Mouse (Mus musculus): Measurements from ENCODE around the gene Frmd4a. TPM values are rescaled to one million over a fixed set of nuclear protein-coding genes. Genes with fewer than 3 reads are reported as not detected.

Frmd4a gene
- polyA plus RNA-seq, 1 experiment from 2014 or later = 57.1 TPM

- H3K4me3 ChIP-seq (replicated peaks) = no peak overlapping the region
- H3K4me2 ChIP-seq (replicated peaks) = no peak overlapping the region
- H3K4me1 ChIP-seq (replicated peaks) = 0 out of 2 replicates have a peak, but pooled peaks cover 5% of the 10 kb centered on the region
- no peaks in the 10 kb centered on the region for H3K36me3 ChIP-seq
- H3K9ac ChIP-seq (replicated peaks) = no peak overlapping the region
- no peak overlapping the region for H3K27ac ChIP-seq
- peak; percentile 86 for ATAC-seq
- no peaks in the 10 kb centered on the region for H3K27me3 ChIP-seq
- no peaks in the 10 kb centered on the region for H3K9me3 ChIP-seq
- WGBS = 53% methylated on average over 7 of the region's 7 CpGs
Measured at GRCm38 (mm10) chr2:4071831-4072230, 54.3 kb downstream of the Frmd4a start.

- Histone ChIP-seq H3K27ac (no peak overlapping the region), H3K4me2 (replicated peaks) (no peak overlapping the region), H3K4me3 (replicated peaks) (no peak overlapping the region), H3K27me3 (no peaks in the 10 kb centered on the region), H3K4me1 (replicated peaks) (0 out of 2 replicates have a peak, but pooled peaks cover 5% of the 10 kb centered on the region), H3K36me3 (no peaks in the 10 kb centered on the region), H3K9me3 (no peaks in the 10 kb centered on the region; the same call in 1 of the 2 replicates), H3K9ac (replicated peaks) (no peak overlapping the region)
- no peak for ATAC-seq
- 62% methylated on average over 6 of the region's 6 CpGs for WGBS
Measured at GRCm38 (mm10) chr2:4083877-4084276, 66.4 kb downstream of the Frmd4a start.

- no peak overlapping the region for H3K4me2 ChIP-seq (replicated peaks)
- H3K4me1 ChIP-seq (replicated peaks) = peaks cover 28% of the 10 kb centered on the region
- H3K9me3 ChIP-seq = no peaks in the 10 kb centered on the region
- H3K36me3 ChIP-seq = no peaks in the 10 kb centered on the region
- 100% methylated on average over 1 of the region's 1 CpGs for WGBS
- H3K9ac ChIP-seq (replicated peaks) = no peak overlapping the region
- no peak for ATAC-seq
- peaks cover 61% of the 10 kb centered on the region for H3K27me3 ChIP-seq
- no peak overlapping the region for H3K27ac ChIP-seq
- no peak overlapping the region for H3K4me3 ChIP-seq (replicated peaks)
Measured at GRCm38 (mm10) chr2:4097601-4098000, 80.1 kb downstream of the Frmd4a start.

GRCm38 (mm10) chr2:4098948-4099776, 81.6 kb downstream of the Frmd4a start:
- 16% methylated on average over 8 of the region's 8 CpGs for WGBS
- H3K27ac ChIP-seq = peak overlapping the region; percentile 68
- peaks cover 64% of the 10 kb centered on the region for H3K27me3 ChIP-seq
- no peaks in the 10 kb centered on the region for H3K36me3 ChIP-seq
- no peak overlapping the region for H3K9ac ChIP-seq (replicated peaks)
- peaks cover 28% of the 10 kb centered on the region for H3K4me1 ChIP-seq (replicated peaks)
- H3K9me3 ChIP-seq = no peaks in the 10 kb centered on the region
- peak; percentile 86 for ATAC-seq
- H3K4me3 ChIP-seq (replicated peaks) = no peak overlapping the region
- H3K4me2 ChIP-seq (replicated peaks) = no peak overlapping the region

GRCm38 (mm10) chr2:4099777-4100104, 82.2 kb downstream of the Frmd4a start:
- no peak overlapping the region for H3K9ac ChIP-seq (replicated peaks)
- peaks cover 59% of the 10 kb centered on the region for H3K27me3 ChIP-seq
- no peaks in the 10 kb centered on the region for H3K9me3 ChIP-seq
- no peaks in the 10 kb centered on the region for H3K36me3 ChIP-seq
- peaks cover 28% of the 10 kb centered on the region for H3K4me1 ChIP-seq (replicated peaks)
- H3K4me3 ChIP-seq (replicated peaks) = no peak overlapping the region
- no peak overlapping the region for H3K4me2 ChIP-seq (replicated peaks)
- peak overlapping the region; percentile 68 for H3K27ac ChIP-seq
- ATAC-seq = no peak; the same call in none of the 2 replicates

- Histone ChIP-seq H3K9ac (replicated peaks) (no peak overlapping the region), H3K36me3 (no peaks in the 10 kb centered on the region), H3K9me3 (no peaks in the 10 kb centered on the region), H3K27me3 (peaks cover 56% of the 10 kb centered on the region), H3K4me2 (replicated peaks) (no peak overlapping the region), H3K4me1 (replicated peaks) (peaks cover 28% of the 10 kb centered on the region), H3K27ac (no peak overlapping the region), H3K4me3 (replicated peaks) (no peak overlapping the region)
- ATAC-seq = no peak
- 69% methylated on average over 2 of the region's 2 CpGs for WGBS
Measured at GRCm38 (mm10) chr2:4101370-4101769, 83.9 kb downstream of the Frmd4a start.

- Histone ChIP-seq H3K36me3 (no peaks in the 10 kb centered on the region), H3K27ac (no peak overlapping the region), H3K4me3 (replicated peaks) (no peak overlapping the region), H3K9me3 (no peaks in the 10 kb centered on the region), H3K27me3 (no peaks in the 10 kb centered on the region), H3K4me1 (replicated peaks) (no peaks in the 10 kb centered on the region), H3K9ac (replicated peaks) (no peak overlapping the region), H3K4me2 (replicated peaks) (no peak overlapping the region)
- 59% methylated on average over 7 of the region's 7 CpGs for WGBS
- ATAC-seq = 0 out of 2 replicates have a peak, but pooled peaks have one; percentile 34
Measured at GRCm38 (mm10) chr2:4113303-4113920, 95.9 kb downstream of the Frmd4a start.

- peak overlapping the region; percentile 62 for H3K27ac ChIP-seq
- H3K36me3 ChIP-seq = no peaks in the 10 kb centered on the region
- no peaks in the 10 kb centered on the region for H3K27me3 ChIP-seq
- H3K9ac ChIP-seq (replicated peaks) = no peak overlapping the region
- no peak overlapping the region for H3K4me3 ChIP-seq (replicated peaks)
- peaks cover 15% of the 10 kb centered on the region for H3K4me1 ChIP-seq (replicated peaks)
- no peak overlapping the region for H3K4me2 ChIP-seq (replicated peaks)
- ATAC-seq = peak; percentile 84
- H3K9me3 ChIP-seq = no peaks in the 10 kb centered on the region
- 57% methylated on average over 9 of the region's 9 CpGs for WGBS
Measured at GRCm38 (mm10) chr2:4119678-4120458, 102.4 kb downstream of the Frmd4a start.

GRCm38 (mm10) chr2:4131216-4131615, 113.7 kb downstream of the Frmd4a start:
- H3K4me3 ChIP-seq (replicated peaks) = no peak overlapping the region
- no peak overlapping the region for H3K4me2 ChIP-seq (replicated peaks)
- no peak for ATAC-seq
- H3K27ac ChIP-seq = no peak overlapping the region
- no peaks in the 10 kb centered on the region for H3K36me3 ChIP-seq
- no peaks in the 10 kb centered on the region for H3K4me1 ChIP-seq (replicated peaks)
- H3K9ac ChIP-seq (replicated peaks) = no peak overlapping the region
- H3K27me3 ChIP-seq = no peaks in the 10 kb centered on the region
- H3K9me3 ChIP-seq = no peaks in the 10 kb centered on the region
- 85% methylated on average over 4 of the region's 4 CpGs for WGBS

GRCm38 (mm10) chr2:4137493-4137892, 120.0 kb downstream of the Frmd4a start:
- Histone ChIP-seq H3K9me3 (no peaks in the 10 kb centered on the region), H3K4me2 (replicated peaks) (no peak overlapping the region), H3K27me3 (no peaks in the 10 kb centered on the region), H3K4me1 (replicated peaks) (peaks cover 11% of the 10 kb centered on the region), H3K4me3 (replicated peaks) (no peak overlapping the region), H3K9ac (replicated peaks) (no peak overlapping the region), H3K36me3 (no peaks in the 10 kb centered on the region), H3K27ac (no peak overlapping the region)
- 78% methylated on average over 3 of the region's 3 CpGs for WGBS
- ATAC-seq = peak; percentile 66; the same call in 1 of the 2 replicates

GRCm38 (mm10) chr2:4142221-4142950, 124.9 kb downstream of the Frmd4a start:
- Histone ChIP-seq H3K27me3 (no peaks in the 10 kb centered on the region), H3K36me3 (no peaks in the 10 kb centered on the region), H3K4me2 (replicated peaks) (no peak overlapping the region), H3K4me3 (replicated peaks) (no peak overlapping the region), H3K4me1 (replicated peaks) (peaks cover 13% of the 10 kb centered on the region), H3K27ac (no peak overlapping the region), H3K9me3 (no peaks in the 10 kb centered on the region), H3K9ac (replicated peaks) (no peak overlapping the region)
- 27% methylated on average over 4 of the region's 4 CpGs for WGBS
- ATAC-seq = peak; percentile 63; the same call in 1 of the 2 replicates

All from midbrain, embryonic 13.5 days (tissue).